Mouse (Mus musculus): Measurements from ENCODE around the gene 0610009B22Rik.
A peak's percentile ranks its signal among the peaks of the same experiment; 100 is the strongest.

0610009B22Rik gene

GRCm38 (mm10) chr11:51636323-51636684 lies 52.4 kb downstream of the 0610009B22Rik start:
- DNase-seq (ENCODE audit: low spot score in 2 of 2), result peak in 1 of 2 experiments; percentile 57

- peak; percentile 93 to 94 for DNase-seq (ENCODE audit: low spot score in 2 of 2)
These were observed 53.0 kb downstream of the 0610009B22Rik start, which contains the start of gene Rmnd5b for GRCm38 (mm10) chr11:51635525-51636322. Gene Rmnd5b, minus strand, starts transcription at chr11:51635896.

All from frontal cortex, postnatal 14 days (tissue).